Mouse (Mus musculus): Measurements from ENCODE around the gene AC170998.1. TPM values are rescaled to one million over a fixed set of nuclear protein-coding genes. Genes with fewer than 3 reads are reported as not detected.
"Not testable (repeated sequence)": the region's sequence is repeated elsewhere in the genome, so short reads cannot be mapped to it uniquely, and the experiment has no call there.

The AC170998.1 gene
- polyA plus RNA-seq, 1 experiment = 8.5 TPM

DNA sequence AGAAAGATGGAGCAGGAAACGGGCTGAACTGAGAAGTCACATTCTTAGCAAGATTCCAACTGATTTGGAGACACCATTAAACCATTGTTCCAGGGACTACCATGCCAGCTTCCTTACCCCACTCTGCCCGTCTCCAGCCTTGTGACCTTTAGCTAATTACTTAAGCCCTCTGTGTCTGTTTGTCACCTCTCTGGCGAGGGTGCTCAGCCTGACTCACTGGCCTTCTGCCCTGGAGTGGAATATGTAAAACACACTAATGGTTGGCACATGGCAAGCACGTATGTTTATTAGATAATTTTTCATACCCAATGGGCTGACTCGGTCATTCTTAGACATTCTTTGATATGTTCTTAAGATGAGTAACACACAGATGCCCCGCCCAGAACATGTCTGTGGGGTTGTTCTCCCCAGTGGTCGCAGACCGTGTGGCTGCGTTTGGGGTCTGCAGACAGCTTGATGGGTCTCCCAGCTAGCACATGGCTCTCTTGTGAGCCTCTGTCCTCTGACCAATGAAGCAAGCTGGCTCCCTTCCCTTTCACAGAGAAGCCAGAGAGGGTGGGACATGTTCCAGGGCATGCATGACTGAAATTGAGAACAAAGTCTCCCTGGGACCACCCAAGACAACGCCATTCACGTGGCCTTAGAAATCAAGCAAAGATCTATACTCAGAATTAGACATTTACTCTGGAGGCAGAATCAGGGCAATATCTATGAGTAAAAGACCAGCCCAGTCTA is 41.1 kb downstream of the AC170998.1 start:
- Histone ChIP-seq H3K27me3 (ENCODE audit: control insufficient read depth, insufficient read depth, low read length, poor library complexity, severe bottlenecking) (no peaks in the 10 kb centered on the region), H3K27ac (ENCODE audit: insufficient read depth, low read length) (no peak overlapping the region), H3K4me1 (ENCODE audit: control insufficient read depth, insufficient read depth, low read length) (no peaks in the 10 kb centered on the region), H3K36me3 (ENCODE audit: control insufficient read depth, insufficient read depth, low read length, poor library complexity, severe bottlenecking) (no peaks in the 10 kb centered on the region), H3K9me3 (replicated peaks; ENCODE audit: control insufficient read depth, insufficient read depth, low read length, poor library complexity, severe bottlenecking) (no peaks in the 10 kb centered on the region), H3K4me3 (ENCODE audit: low read depth, low read length) (no peak overlapping the region), H3K9ac (ENCODE audit: low read depth, poor library complexity, severe bottlenecking) (no peak overlapping the region)
- TF ChIP-seq EP300 (IDR thresholded peaks at IDR 0.05; ENCODE audit: insufficient read depth, low read depth, low read length) = no peak

DNA sequence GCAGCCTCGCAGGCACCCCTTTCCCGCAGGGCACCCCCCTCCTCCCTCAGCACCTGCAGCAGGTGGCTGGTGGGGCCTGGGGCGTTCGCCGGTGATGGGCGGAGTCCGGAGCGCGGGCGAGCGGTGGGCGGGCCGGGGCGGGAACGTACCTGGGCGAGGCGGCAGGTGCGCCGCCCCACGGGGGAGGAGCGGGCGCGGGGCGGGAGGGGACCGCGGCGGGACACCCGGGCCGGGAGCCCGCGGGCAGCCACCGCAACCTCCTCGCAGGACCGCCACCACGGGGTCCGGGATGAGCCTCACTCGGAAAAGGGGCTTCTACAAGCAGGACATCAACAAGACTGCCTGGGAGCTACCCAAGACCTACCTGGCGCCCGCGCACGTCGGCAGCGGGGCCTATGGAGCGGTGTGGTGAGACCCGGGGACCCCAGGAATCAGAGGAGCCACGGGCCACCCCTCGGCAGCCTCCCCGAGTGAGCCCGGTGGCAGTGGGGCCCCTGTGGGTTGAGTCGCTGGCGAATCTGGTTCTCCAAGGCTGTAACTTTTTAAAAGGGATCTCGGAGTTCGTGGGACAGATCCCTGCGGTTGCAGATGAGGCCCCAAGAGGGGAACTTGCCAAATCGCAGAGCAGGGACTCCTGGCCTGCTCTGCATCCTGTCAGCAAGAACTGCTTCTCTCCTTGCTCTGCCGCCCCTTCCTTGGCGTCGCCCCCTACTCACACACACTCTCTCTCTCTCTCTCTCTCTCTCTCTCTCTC is 43.4 kb downstream of the AC170998.1 start, which contains the start of gene Mapk13:
Gene Mapk13 (plus strand): TSS at position 177 of the 754 bp plus-strand sequence.
- Histone ChIP-seq H3K4me1 (ENCODE audit: control insufficient read depth, insufficient read depth, low read length) (no peaks in the 10 kb centered on the region), H3K9ac (ENCODE audit: low read depth, poor library complexity, severe bottlenecking) (peak within 1 kb of the TSS; percentile 73), H3K9me3 (replicated peaks; ENCODE audit: control insufficient read depth, insufficient read depth, low read length, poor library complexity, severe bottlenecking) (no peaks in the 10 kb centered on the region), H3K27ac (ENCODE audit: insufficient read depth, low read length) (no peak within 1 kb of the TSS), H3K4me3 (ENCODE audit: low read depth, low read length) (peak within 1 kb of the TSS; percentile 94), H3K27me3 (ENCODE audit: control insufficient read depth, insufficient read depth, low read length, poor library complexity, severe bottlenecking) (no peaks in the 10 kb centered on the region), H3K36me3 (ENCODE audit: control insufficient read depth, insufficient read depth, low read length, poor library complexity, severe bottlenecking) (no peaks in the 10 kb centered on the region)
- TF ChIP-seq POLR2A (IDR thresholded peaks at IDR 0.05; ENCODE audit: insufficient read depth, low read length) (no peak), CTCF (IDR thresholded peaks at IDR 0.05; ENCODE audit: low read depth, low read length) (no peak), EP300 (IDR thresholded peaks at IDR 0.05; ENCODE audit: insufficient read depth, low read depth, low read length) (no peak)

- Histone ChIP-seq H3K27ac (ENCODE audit: insufficient read depth, low read length) (no peak overlapping the region), H3K27me3 (ENCODE audit: control insufficient read depth, insufficient read depth, low read length, poor library complexity, severe bottlenecking) (no peaks in the 10 kb centered on the region), H3K36me3 (ENCODE audit: control insufficient read depth, insufficient read depth, low read length, poor library complexity, severe bottlenecking) (no peaks in the 10 kb centered on the region)
These were observed 44.1 kb downstream of the AC170998.1 start for GRCm38 (mm10) chr17:28769875-28770421.

GRCm38 (mm10) chr17:28771289-28771688 is 45.4 kb downstream of the AC170998.1 start:
- Histone ChIP-seq H3K27me3 (ENCODE audit: control insufficient read depth, insufficient read depth, low read length, poor library complexity, severe bottlenecking) (no peaks in the 10 kb centered on the region), H3K4me1 (ENCODE audit: control insufficient read depth, insufficient read depth, low read length) (peaks cover 2% of the 10 kb centered on the region), H3K4me3 (ENCODE audit: low read depth, low read length) (no peak overlapping the region), H3K36me3 (ENCODE audit: control insufficient read depth, insufficient read depth, low read length, poor library complexity, severe bottlenecking) (no peaks in the 10 kb centered on the region), H3K27ac (ENCODE audit: insufficient read depth, low read length) (no peak overlapping the region), H3K9ac (ENCODE audit: low read depth, poor library complexity, severe bottlenecking) (no peak overlapping the region), H3K9me3 (replicated peaks; ENCODE audit: control insufficient read depth, insufficient read depth, low read length, poor library complexity, severe bottlenecking) (no peaks in the 10 kb centered on the region)
- no peak for TF ChIP-seq EP300 (IDR thresholded peaks at IDR 0.05; ENCODE audit: insufficient read depth, low read depth, low read length)
- TF ChIP-seq CTCF (IDR thresholded peaks at IDR 0.05; ENCODE audit: low read depth, low read length) = no peak
- no peak for TF ChIP-seq POLR2A (IDR thresholded peaks at IDR 0.05; ENCODE audit: insufficient read depth, low read length)

More at GRCm38 (mm10) chr17:28769875-28770421, 44.1 kb downstream of the AC170998.1 start:
- Histone ChIP-seq H3K4me3 (ENCODE audit: low read depth, low read length) (peak overlapping the region; percentile 94), H3K4me1 (ENCODE audit: control insufficient read depth, insufficient read depth, low read length) (peaks cover under 1% of the 10 kb centered on the region), H3K9me3 (replicated peaks; ENCODE audit: control insufficient read depth, insufficient read depth, low read length, poor library complexity, severe bottlenecking) (no peaks in the 10 kb centered on the region), H3K9ac (ENCODE audit: low read depth, poor library complexity, severe bottlenecking) (peak overlapping the region; percentile 73)
- TF ChIP-seq CTCF (IDR thresholded peaks at IDR 0.05; ENCODE audit: low read depth, low read length) (no peak), EP300 (IDR thresholded peaks at IDR 0.05; ENCODE audit: insufficient read depth, low read depth, low read length) (no peak), POLR2A (IDR thresholded peaks at IDR 0.05; ENCODE audit: insufficient read depth, low read length) (no peak)

DNA sequence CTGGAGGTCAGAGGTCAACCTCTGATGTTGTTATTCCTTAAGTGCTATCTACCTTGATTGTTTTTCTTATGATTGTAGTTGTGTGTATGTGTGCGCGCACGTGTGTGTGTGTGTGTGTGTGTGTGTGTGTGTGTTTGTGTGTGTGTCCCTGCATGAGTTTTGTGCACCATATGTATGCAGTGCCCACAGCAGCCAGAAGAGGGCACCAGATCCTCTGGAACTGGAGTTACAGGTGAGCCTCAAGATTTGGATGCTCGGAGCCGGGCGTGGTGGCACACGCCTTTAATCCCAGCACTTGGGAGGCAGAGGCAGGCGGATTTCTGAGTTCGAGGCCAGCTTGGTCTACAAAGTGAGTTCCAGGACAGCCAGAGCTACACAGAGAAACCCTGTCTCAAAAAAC is 48.4 kb downstream of the AC170998.1 start:
- not testable (repeated sequence) for H3K9ac ChIP-seq (ENCODE audit: low read depth, poor library complexity, severe bottlenecking)

DNA sequence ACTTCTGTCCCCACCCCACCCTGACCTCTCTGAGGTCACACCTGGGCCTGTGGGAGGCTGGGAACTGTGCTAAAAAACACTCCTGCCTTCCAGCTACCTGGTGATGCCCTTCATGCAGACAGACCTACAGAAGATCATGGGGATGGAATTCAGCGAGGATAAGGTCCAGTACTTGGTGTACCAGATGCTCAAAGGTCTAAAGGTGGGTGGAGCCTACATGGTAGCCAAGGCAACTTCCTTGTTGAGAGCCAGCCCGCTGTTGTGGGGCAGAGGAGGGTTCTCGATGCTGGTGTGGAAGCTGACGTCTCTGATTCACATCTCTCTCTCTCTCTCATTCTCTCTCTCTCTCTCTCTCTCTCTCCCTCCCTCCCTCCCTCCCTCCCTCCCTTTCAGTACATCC is 49.3 kb downstream of the AC170998.1 start:
- Histone ChIP-seq H3K9me3 (replicated peaks; ENCODE audit: control insufficient read depth, insufficient read depth, low read length, poor library complexity, severe bottlenecking) (no peaks in the 10 kb centered on the region), H3K9ac (ENCODE audit: low read depth, poor library complexity, severe bottlenecking) (no peak overlapping the region), H3K27ac (ENCODE audit: insufficient read depth, low read length) (no peak overlapping the region), H3K4me3 (ENCODE audit: low read depth, low read length) (no peak overlapping the region), H3K27me3 (ENCODE audit: control insufficient read depth, insufficient read depth, low read length, poor library complexity, severe bottlenecking) (no peaks in the 10 kb centered on the region), H3K36me3 (ENCODE audit: control insufficient read depth, insufficient read depth, low read length, poor library complexity, severe bottlenecking) (0 out of 2 replicates have a peak, but pooled peaks cover 5% of the 10 kb centered on the region), H3K4me1 (ENCODE audit: control insufficient read depth, insufficient read depth, low read length) (peaks cover 2% of the 10 kb centered on the region)
- no peak for TF ChIP-seq POLR2A (IDR thresholded peaks at IDR 0.05; ENCODE audit: insufficient read depth, low read length)
- no peak for TF ChIP-seq EP300 (IDR thresholded peaks at IDR 0.05; ENCODE audit: insufficient read depth, low read depth, low read length)
- no peak for TF ChIP-seq CTCF (IDR thresholded peaks at IDR 0.05; ENCODE audit: low read depth, low read length)

More for the DNA sequence above, 48.4 kb downstream of the AC170998.1 start:
- H3K9me3 ChIP-seq (replicated peaks; ENCODE audit: control insufficient read depth, insufficient read depth, low read length, poor library complexity, severe bottlenecking); H3K27ac ChIP-seq (ENCODE audit: insufficient read depth, low read length); H3K36me3 ChIP-seq (ENCODE audit: control insufficient read depth, insufficient read depth, low read length, poor library complexity, severe bottlenecking); H3K27me3 ChIP-seq (ENCODE audit: control insufficient read depth, insufficient read depth, low read length, poor library complexity, severe bottlenecking); H3K4me1 ChIP-seq (ENCODE audit: control insufficient read depth, insufficient read depth, low read length); H3K4me3 ChIP-seq (ENCODE audit: low read depth, low read length): not testable (repeated sequence)
- peak; percentile 43 for TF ChIP-seq CTCF (IDR thresholded peaks at IDR 0.05; ENCODE audit: low read depth, low read length)

Other genes with a start within 250 kb of the AC170998.1 start
- gene Fkbp5, start 208.6 kb upstream of the AC170998.1 start, polyA plus RNA-seq (2011; ENCODE audit: insufficient read depth, insufficient read length, low read depth, missing spikeins) = 60.2 and 67.1 TPM in 2 replicates
- not detected in 2 replicates for gene Armc12, start 195.3 kb upstream of the AC170998.1 start, polyA plus RNA-seq (2011; ENCODE audit: insufficient read depth, insufficient read length, low read depth, missing spikeins)
- gene Clpsl2, start 176.7 kb upstream of the AC170998.1 start, polyA plus RNA-seq (2011; ENCODE audit: insufficient read depth, insufficient read length, low read depth, missing spikeins) = not detected in 2 replicates
- gene Clps, start 165.3 kb upstream of the AC170998.1 start, polyA plus RNA-seq (2011; ENCODE audit: insufficient read depth, insufficient read length, low read depth, missing spikeins) = not detected in 2 replicates
- not detected in 2 replicates for gene Lhfpl5, start 150.4 kb upstream of the AC170998.1 start, polyA plus RNA-seq (2011; ENCODE audit: insufficient read depth, insufficient read length, low read depth, missing spikeins)
- gene Srpk1, start 103.4 kb upstream of the AC170998.1 start, polyA plus RNA-seq (2011; ENCODE audit: insufficient read depth, insufficient read length, low read depth, missing spikeins) = 244 and 277 TPM in 2 replicates
- gene Slc26a8, start 35.9 kb upstream of the AC170998.1 start, polyA plus RNA-seq (2011; ENCODE audit: insufficient read depth, insufficient read length, low read depth, missing spikeins) = 1.2 and 2.3 TPM in 2 replicates
- 70.3 and 78.5 TPM in 2 replicates for gene Mapk14, start 34.8 kb upstream of the AC170998.1 start, polyA plus RNA-seq (2011; ENCODE audit: insufficient read depth, insufficient read length, low read depth, missing spikeins)
- gene Mapk13, start 43.2 kb downstream of the AC170998.1 start, polyA plus RNA-seq (2011; ENCODE audit: insufficient read depth, insufficient read length, low read depth, missing spikeins) = 49.0 and 50.7 TPM in 2 replicates
- gene Brpf3, start 75.0 kb downstream of the AC170998.1 start, polyA plus RNA-seq (2011; ENCODE audit: insufficient read depth, insufficient read length, low read depth, missing spikeins) = 89.8 and 92.9 TPM in 2 replicates
- gene Pnpla1, start 132.3 kb downstream of the AC170998.1 start, polyA plus RNA-seq (2011; ENCODE audit: insufficient read depth, insufficient read length, low read depth, missing spikeins) = 0.15 TPM in 1 of 2 replicates, not detected in the other
- 1.5 and 3.0 TPM in 2 replicates for gene 4930539E08Rik, start 189.2 kb downstream of the AC170998.1 start, polyA plus RNA-seq (2011; ENCODE audit: insufficient read depth, insufficient read length, low read depth, missing spikeins)
- gene Pxt1, start 217.8 kb downstream of the AC170998.1 start, polyA plus RNA-seq (2011; ENCODE audit: insufficient read depth, insufficient read length, low read depth, missing spikeins) = 0.67 and 2.4 TPM in 2 replicates
- 75.3 and 77.9 TPM in 2 replicates for gene Kctd20, start 225.9 kb downstream of the AC170998.1 start, polyA plus RNA-seq (2011; ENCODE audit: insufficient read depth, insufficient read length, low read depth, missing spikeins)